Mouse (Mus musculus): ENCODE data around the gene Evpl.

DNA sequence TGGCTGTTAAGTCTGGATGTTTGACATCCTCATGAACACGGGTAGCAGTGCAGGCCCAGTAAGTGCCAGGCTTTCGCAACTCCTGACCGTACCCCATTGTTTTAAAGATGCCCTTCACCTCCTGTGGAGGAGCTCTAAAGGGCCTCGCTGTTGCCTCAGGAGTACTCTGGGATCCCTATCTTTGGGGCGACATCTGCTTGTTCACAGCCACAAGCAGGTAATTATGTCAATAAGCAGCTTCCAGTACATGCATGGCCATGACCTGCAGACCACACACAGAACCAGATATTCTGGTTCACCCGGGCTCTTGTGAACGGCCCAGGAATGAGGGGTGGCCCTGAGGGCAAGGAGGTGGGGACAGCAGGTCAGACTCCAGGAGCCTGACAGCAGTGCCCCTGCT, 22.4 kb upstream of the Evpl start:
- TF ChIP-seq POLR2A (IDR thresholded peaks at IDR 0.05; ENCODE audit: control insufficient read depth, extremely low read depth, insufficient read depth, low read length, poor library complexity) (no peak), CTCF (IDR thresholded peaks at IDR 0.05; ENCODE audit: borderline replicate concordance, control insufficient read depth, extremely low read depth, insufficient read depth, low read length, poor library complexity) (no peak)

Measured in thymus, adult 2 months (tissue).